Mouse (Mus musculus) ovary, postnatal 10 days (tissue): ENCODE measurements around the gene Tnfsf12.
"Not testable (repeated sequence)": the region's sequence is repeated elsewhere in the genome, so short reads cannot be mapped to it uniquely, and the experiment has no call there.

ENCODE experiments used
- DNase-seq: peaks from one replicate; pipeline ENCODE4 v3.0.0; 2022; ENCODE audit warnings: low spot score

Tnfsf12 gene

GRCm38 (mm10) chr11:69704613-69705010 is 9.0 kb upstream of the Tnfsf12 start:
- no peak for DNase-seq

GRCm38 (mm10) chr11:69703814-69704612 is 8.4 kb upstream of the Tnfsf12 start:
- DNase-seq = no peak

GRCm38 (mm10) chr11:69703381-69703780 is 7.7 kb upstream of the Tnfsf12 start:
- DNase-seq = not testable (repeated sequence)

- not testable (repeated sequence) for DNase-seq
Measured at GRCm38 (mm10) chr11:69702886-69703285, 7.2 kb upstream of the Tnfsf12 start.

GRCm38 (mm10) chr11:69699595-69699994 is 3.9 kb upstream of the Tnfsf12 start:
- DNase-seq = no peak

- no peak for DNase-seq
Measured at GRCm38 (mm10) chr11:69698574-69698973, 2.9 kb upstream of the Tnfsf12 start.

GRCm38 (mm10) chr11:69697396-69697795 is 1.7 kb upstream of the Tnfsf12 start:
- DNase-seq = no peak

- DNase-seq = no peak
Measured at GRCm38 (mm10) chr11:69695046-69695360, 646 bp downstream of the Tnfsf12 start.

GRCm38 (mm10) chr11:69693421-69693965 is 2.2 kb downstream of the Tnfsf12 start:
- DNase-seq = no peak

- no peak for DNase-seq
Measured at GRCm38 (mm10) chr11:69692863-69693262, 2.8 kb downstream of the Tnfsf12 start.

- no peak for DNase-seq
Measured at GRCm38 (mm10) chr11:69692196-69692811, 3.3 kb downstream of the Tnfsf12 start.

GRCm38 (mm10) chr11:69689891-69690290 is 5.8 kb downstream of the Tnfsf12 start:
- no peak for DNase-seq

- DNase-seq = no peak
Measured at GRCm38 (mm10) chr11:69687061-69687460, 8.6 kb downstream of the Tnfsf12 start.

GRCm38 (mm10) chr11:69686377-69686776 is 9.3 kb downstream of the Tnfsf12 start:
- DNase-seq = no peak

- DNase-seq = no peak
Measured at GRCm38 (mm10) chr11:69685526-69686148, 10.0 kb downstream of the Tnfsf12 start, which contains the start of gene Tnfsf13. Gene Tnfsf13 (minus strand): TSS chr11:69685784.

GRCm38 (mm10) chr11:69684936-69685335 is 10.7 kb downstream of the Tnfsf12 start:
- no peak for DNase-seq

GRCm38 (mm10) chr11:69684128-69684745 is 11.4 kb downstream of the Tnfsf12 start:
- no peak for DNase-seq

- DNase-seq = no peak
Measured at GRCm38 (mm10) chr11:69683576-69683975, 12.1 kb downstream of the Tnfsf12 start.

- DNase-seq = peak; percentile 93
Measured at GRCm38 (mm10) chr11:69682840-69683533, 12.7 kb downstream of the Tnfsf12 start.

GRCm38 (mm10) chr11:69682209-69682839 is 13.3 kb downstream of the Tnfsf12 start:
- no peak for DNase-seq
